Mouse (Mus musculus): ENCODE results near the gene Mob3b. TPM values are rescaled to one million over a fixed set of nuclear protein-coding genes. Genes with fewer than 3 reads are reported as not detected.

Gene Mob3b
- polyA plus RNA-seq, 1 experiment from 2014 or later = 15.1 TPM

- no peak overlapping the region for H3K27ac ChIP-seq
- H3K4me3 ChIP-seq (replicated peaks) = no peak overlapping the region
- H3K27me3 ChIP-seq = no peaks in the 10 kb centered on the region
- 0 out of 2 replicates have a peak, but pooled peaks cover 4% of the 10 kb centered on the region for H3K4me1 ChIP-seq (replicated peaks)
- ATAC-seq (ENCODE audit: insufficient number of reproducible peaks, insufficient read depth, low FRiP score, low TSS enrichment, low read depth) = no peak
- no peaks in the 10 kb centered on the region for H3K36me3 ChIP-seq
- H3K4me2 ChIP-seq = no peak overlapping the region
- no peaks in the 10 kb centered on the region for H3K9me3 ChIP-seq
- WGBS = 80% methylated on average over 13 of the region's 13 CpGs
- no peak overlapping the region for H3K9ac ChIP-seq (replicated peaks)
Measured at GRCm38 (mm10) chr4:35113516-35114248, 43.6 kb downstream of the Mob3b start.

- no peak overlapping the region for H3K4me2 ChIP-seq
- H3K4me3 ChIP-seq (replicated peaks) = no peak overlapping the region
- H3K9ac ChIP-seq (replicated peaks) = no peak overlapping the region
- H3K36me3 ChIP-seq = no peaks in the 10 kb centered on the region
- 88% methylated on average over 4 of the region's 4 CpGs for WGBS
- H3K27me3 ChIP-seq = no peaks in the 10 kb centered on the region
- no peak overlapping the region for H3K27ac ChIP-seq
- 0 out of 2 replicates have a peak, but pooled peaks cover 4% of the 10 kb centered on the region for H3K4me1 ChIP-seq (replicated peaks)
- no peak for ATAC-seq (ENCODE audit: insufficient number of reproducible peaks, insufficient read depth, low FRiP score, low TSS enrichment, low read depth)
- no peaks in the 10 kb centered on the region for H3K9me3 ChIP-seq
Measured at GRCm38 (mm10) chr4:35112452-35112851, 44.8 kb downstream of the Mob3b start.

GRCm38 (mm10) chr4:35105115-35105773, 52.0 kb downstream of the Mob3b start:
- no peaks in the 10 kb centered on the region for H3K36me3 ChIP-seq
- ATAC-seq (ENCODE audit: insufficient number of reproducible peaks, insufficient read depth, low FRiP score, low TSS enrichment, low read depth) = no peak

GRCm38 (mm10) chr4:35101201-35101600, 56.1 kb downstream of the Mob3b start:
- Histone ChIP-seq H3K27me3 (no peaks in the 10 kb centered on the region), H3K9me3 (no peaks in the 10 kb centered on the region), H3K4me1 (replicated peaks) (peaks cover 18% of the 10 kb centered on the region), H3K4me3 (replicated peaks) (no peak overlapping the region), H3K9ac (replicated peaks) (no peak overlapping the region), H3K27ac (no peak overlapping the region), H3K4me2 (no peak overlapping the region), H3K36me3 (no peaks in the 10 kb centered on the region)
- no peak for ATAC-seq (ENCODE audit: insufficient number of reproducible peaks, insufficient read depth, low FRiP score, low TSS enrichment, low read depth)
- WGBS = 27% methylated on average over 7 of the region's 7 CpGs

More at GRCm38 (mm10) chr4:35105115-35105773, 52.0 kb downstream of the Mob3b start:
- no peaks in the 10 kb centered on the region for H3K9me3 ChIP-seq
- no peak overlapping the region for H3K4me2 ChIP-seq
- H3K4me3 ChIP-seq (replicated peaks) = no peak overlapping the region
- 80% methylated on average over 14 of the region's 14 CpGs for WGBS
- no peak overlapping the region for H3K9ac ChIP-seq (replicated peaks)
- H3K27ac ChIP-seq = no peak overlapping the region
- H3K27me3 ChIP-seq = no peaks in the 10 kb centered on the region
- peaks cover 7% of the 10 kb centered on the region; the same call in 1 of the 2 replicates for H3K4me1 ChIP-seq (replicated peaks)

GRCm38 (mm10) chr4:35099865-35100780, 57.2 kb downstream of the Mob3b start:
- peak; percentile 88 for ATAC-seq (ENCODE audit: insufficient number of reproducible peaks, insufficient read depth, low FRiP score, low TSS enrichment, low read depth)
- Histone ChIP-seq H3K4me2 (peak overlapping the region; percentile 64), H3K9ac (replicated peaks) (peak overlapping the region; percentile 24; the same call in 1 of the 2 replicates), H3K36me3 (no peaks in the 10 kb centered on the region), H3K4me3 (replicated peaks) (peak overlapping the region; percentile 37), H3K4me1 (replicated peaks) (peaks cover 18% of the 10 kb centered on the region), H3K27ac (no peak overlapping the region), H3K9me3 (no peaks in the 10 kb centered on the region), H3K27me3 (no peaks in the 10 kb centered on the region)
- 10% methylated on average over 29 of the region's 29 CpGs for WGBS

- Histone ChIP-seq H3K36me3 (no peaks in the 10 kb centered on the region), H3K4me3 (replicated peaks) (peak overlapping the region; percentile 37), H3K27me3 (no peaks in the 10 kb centered on the region), H3K27ac (no peak overlapping the region), H3K9me3 (no peaks in the 10 kb centered on the region), H3K4me2 (peak overlapping the region; percentile 64), H3K4me1 (replicated peaks) (peaks cover 18% of the 10 kb centered on the region), H3K9ac (replicated peaks) (peak overlapping the region; percentile 24; the same call in 1 of the 2 replicates)
- WGBS = 26% methylated on average over 17 of the region's 17 CpGs
- ATAC-seq (ENCODE audit: insufficient number of reproducible peaks, insufficient read depth, low FRiP score, low TSS enrichment, low read depth) = peak; percentile 49; the same call in 1 of the 2 replicates
Measured at GRCm38 (mm10) chr4:35099210-35099864, 57.9 kb downstream of the Mob3b start.

GRCm38 (mm10) chr4:35098552-35098951, 58.7 kb downstream of the Mob3b start:
- Histone ChIP-seq H3K4me3 (replicated peaks) (no peak overlapping the region), H3K4me2 (no peak overlapping the region), H3K27me3 (no peaks in the 10 kb centered on the region), H3K36me3 (no peaks in the 10 kb centered on the region), H3K9ac (replicated peaks) (no peak overlapping the region), H3K9me3 (no peaks in the 10 kb centered on the region), H3K4me1 (replicated peaks) (peaks cover 18% of the 10 kb centered on the region), H3K27ac (no peak overlapping the region)
- ATAC-seq (ENCODE audit: insufficient number of reproducible peaks, insufficient read depth, low FRiP score, low TSS enrichment, low read depth) = no peak
- 91% methylated on average over 6 of the region's 6 CpGs for WGBS

GRCm38 (mm10) chr4:35096226-35097175, 60.8 kb downstream of the Mob3b start:
- Histone ChIP-seq H3K9me3 (no peaks in the 10 kb centered on the region), H3K4me2 (no peak overlapping the region), H3K27me3 (no peaks in the 10 kb centered on the region), H3K4me3 (replicated peaks) (no peak overlapping the region), H3K4me1 (replicated peaks) (peaks cover 18% of the 10 kb centered on the region), H3K27ac (no peak overlapping the region), H3K36me3 (no peaks in the 10 kb centered on the region), H3K9ac (replicated peaks) (no peak overlapping the region)
- no peak for ATAC-seq (ENCODE audit: insufficient number of reproducible peaks, insufficient read depth, low FRiP score, low TSS enrichment, low read depth)
- WGBS = 78% methylated on average over 28 of the region's 28 CpGs

- H3K9me3 ChIP-seq = no peaks in the 10 kb centered on the region
- H3K27ac ChIP-seq = no peak overlapping the region
- no peak overlapping the region for H3K4me2 ChIP-seq
- WGBS = 76% methylated on average over 3 of the region's 3 CpGs
- H3K4me3 ChIP-seq (replicated peaks) = no peak overlapping the region
- ATAC-seq (ENCODE audit: insufficient number of reproducible peaks, insufficient read depth, low FRiP score, low TSS enrichment, low read depth) = no peak
- 0 out of 2 replicates have a peak, but pooled peaks cover 4% of the 10 kb centered on the region for H3K4me1 ChIP-seq (replicated peaks)
- H3K36me3 ChIP-seq = no peaks in the 10 kb centered on the region
- H3K9ac ChIP-seq (replicated peaks) = no peak overlapping the region
- H3K27me3 ChIP-seq = no peaks in the 10 kb centered on the region
Measured at GRCm38 (mm10) chr4:35092457-35092856, 64.8 kb downstream of the Mob3b start.

Data from limb, embryonic 12.5 days (tissue).